Mouse (Mus musculus): ENCODE measurements around the gene Rgs12. TPM values are rescaled to one million over a fixed set of nuclear protein-coding genes. Genes with fewer than 3 reads are reported as not detected.

The Rgs12 gene
- polyA plus RNA-seq, 1 experiment from 2014 or later, result 17.3 TPM

DNA sequence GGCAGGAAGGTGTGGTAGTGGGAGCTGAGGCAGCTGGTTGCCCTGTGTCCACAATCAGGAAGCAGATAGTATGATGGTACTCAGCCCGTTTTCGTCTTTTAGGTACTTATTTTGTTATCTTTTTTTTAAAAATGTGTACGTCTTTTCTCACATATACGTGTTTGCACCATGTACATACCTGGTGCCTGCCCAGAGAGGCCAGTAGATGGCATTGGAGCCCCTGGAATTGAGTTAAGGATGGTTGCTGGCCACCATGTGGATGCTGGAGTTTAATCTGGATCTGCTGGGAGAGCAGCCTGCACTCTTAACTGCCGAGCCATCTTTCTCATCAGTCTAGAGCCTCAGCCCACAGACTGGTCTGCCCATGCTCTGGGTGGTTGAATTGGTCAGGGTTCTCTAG lies 101.3 kb downstream of the Rgs12 start:
- WGBS, result 79% methylated on average over 5 of the region's 5 CpGs
- H3K4me2 ChIP-seq (replicated peaks), result no peak overlapping the region
- H3K4me1 ChIP-seq (replicated peaks), result 0 out of 2 replicates have a peak, but pooled peaks cover 2% of the 10 kb centered on the region
- H3K4me3 ChIP-seq (replicated peaks), result no peak overlapping the region
- no peaks in the 10 kb centered on the region for H3K36me3 ChIP-seq
- H3K27ac ChIP-seq, result no peak overlapping the region
- no peaks in the 10 kb centered on the region; the same call in 1 of the 2 replicates for H3K27me3 ChIP-seq (replicated peaks)
- ATAC-seq, result no peak
- H3K9ac ChIP-seq, result no peak overlapping the region
- H3K9me3 ChIP-seq, result no peaks in the 10 kb centered on the region

DNA sequence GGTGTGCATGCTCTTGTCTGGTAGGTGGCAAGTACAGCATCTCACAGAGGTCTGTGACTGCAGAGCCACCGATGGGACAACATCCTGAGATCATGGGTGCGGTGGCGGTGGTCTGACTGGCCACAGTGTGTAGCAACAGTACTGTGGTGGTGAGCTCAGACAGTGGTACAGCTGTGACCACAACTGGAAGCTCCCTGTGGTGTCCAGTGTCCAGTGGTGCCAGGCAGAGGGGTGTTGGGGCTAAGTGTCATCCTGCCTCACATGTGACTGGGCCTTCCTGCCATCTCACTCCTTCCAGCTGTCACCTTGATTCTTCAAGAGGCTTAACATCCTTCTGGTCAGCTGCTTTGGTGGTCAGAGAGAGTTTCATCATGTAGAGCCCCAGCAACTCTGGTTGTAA lies 105.4 kb downstream of the Rgs12 start:
- WGBS, result 87% methylated on average over 3 of the region's 3 CpGs
- H3K27me3 ChIP-seq (replicated peaks), result peaks cover 34% of the 10 kb centered on the region
- H3K27ac ChIP-seq, result no peak overlapping the region
- H3K4me3 ChIP-seq (replicated peaks), result no peak overlapping the region
- peaks cover 9% of the 10 kb centered on the region; the same call in 1 of the 2 replicates for H3K4me1 ChIP-seq (replicated peaks)
- H3K9ac ChIP-seq, result no peak overlapping the region
- no peaks in the 10 kb centered on the region for H3K36me3 ChIP-seq
- no peaks in the 10 kb centered on the region for H3K9me3 ChIP-seq
- no peak for ATAC-seq
- H3K4me2 ChIP-seq (replicated peaks), result no peak overlapping the region

DNA sequence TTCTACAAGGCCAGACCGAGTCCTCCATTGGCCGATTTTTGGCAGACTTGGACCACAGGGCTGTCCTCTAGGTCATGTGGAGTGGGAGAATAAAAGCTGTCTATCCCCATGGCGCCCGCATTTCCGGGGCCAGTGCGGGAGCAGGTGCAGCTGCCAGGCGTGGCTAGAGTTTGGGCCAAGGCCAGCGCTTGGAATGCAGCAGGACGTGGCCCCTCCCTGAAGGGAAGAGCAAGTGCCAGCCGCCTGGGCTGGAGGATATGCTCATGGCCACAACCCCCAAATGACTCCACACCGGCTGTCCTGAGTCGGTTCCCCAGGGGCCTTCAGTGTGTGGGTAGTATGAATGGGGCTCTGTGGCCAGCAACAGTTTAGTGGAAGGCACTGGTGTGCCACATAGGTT lies 105.8 kb downstream of the Rgs12 start:
- Histone ChIP-seq H3K27ac (no peak overlapping the region), H3K4me3 (replicated peaks) (no peak overlapping the region), H3K36me3 (no peaks in the 10 kb centered on the region), H3K4me2 (replicated peaks) (no peak overlapping the region), H3K9ac (no peak overlapping the region), H3K4me1 (replicated peaks) (peaks cover 9% of the 10 kb centered on the region; the same call in 1 of the 2 replicates), H3K9me3 (no peaks in the 10 kb centered on the region), H3K27me3 (replicated peaks) (peaks cover 34% of the 10 kb centered on the region)
- peak; percentile 32 for ATAC-seq
- 67% methylated on average over 12 of the region's 12 CpGs for WGBS

- no peaks in the 10 kb centered on the region for H3K36me3 ChIP-seq
- 1% methylated on average over 67 of the region's 74 CpGs for WGBS
- ATAC-seq, result peak; percentile 73
- peaks cover 9% of the 10 kb centered on the region; the same call in 1 of the 2 replicates for H3K4me1 ChIP-seq (replicated peaks)
- no peaks in the 10 kb centered on the region for H3K9me3 ChIP-seq
- H3K4me2 ChIP-seq (replicated peaks), result peak within 1 kb of the TSS; percentile 95
- no peak within 1 kb of the TSS for H3K27ac ChIP-seq
- H3K9ac ChIP-seq, result peak within 1 kb of the TSS; percentile 49
- peak within 1 kb of the TSS; percentile 54 for H3K4me3 ChIP-seq (replicated peaks)
- H3K27me3 ChIP-seq (replicated peaks), result peaks cover 34% of the 10 kb centered on the region
Measured at GRCm38 (mm10) chr5:35056604-35057432, 107.6 kb downstream of the Rgs12 start, which contains the start of gene Dok7. Gene Dok7, plus strand, starts transcription at chr5:35056766.

GRCm38 (mm10) chr5:35057582-35057981 lies 108.3 kb downstream of the Rgs12 start:
- H3K9ac ChIP-seq, result no peak overlapping the region

GRCm38 (mm10) chr5:35058216-35058615 lies 109.0 kb downstream of the Rgs12 start:
- H3K36me3 ChIP-seq, result no peaks in the 10 kb centered on the region
- 0 out of 2 replicates have a peak overlapping the region, but pooled peaks have one; percentile 95 for H3K4me2 ChIP-seq (replicated peaks)
- peaks cover 34% of the 10 kb centered on the region for H3K27me3 ChIP-seq (replicated peaks)
- peaks cover 9% of the 10 kb centered on the region; the same call in 1 of the 2 replicates for H3K4me1 ChIP-seq (replicated peaks)
- ATAC-seq, result no peak
- WGBS, result 54% methylated on average over 1 of the region's 1 CpGs
- H3K9ac ChIP-seq, result no peak overlapping the region
- H3K9me3 ChIP-seq, result no peaks in the 10 kb centered on the region
- H3K4me3 ChIP-seq (replicated peaks), result no peak overlapping the region
- no peak overlapping the region for H3K27ac ChIP-seq

More at GRCm38 (mm10) chr5:35057582-35057981, 108.3 kb downstream of the Rgs12 start:
- Histone ChIP-seq H3K27me3 (replicated peaks) (peaks cover 34% of the 10 kb centered on the region), H3K36me3 (no peaks in the 10 kb centered on the region), H3K4me2 (replicated peaks) (peak overlapping the region; percentile 95), H3K4me1 (replicated peaks) (peaks cover 9% of the 10 kb centered on the region; the same call in 1 of the 2 replicates), H3K9me3 (no peaks in the 10 kb centered on the region), H3K4me3 (replicated peaks) (peak overlapping the region; percentile 54), H3K27ac (no peak overlapping the region)
- no peak for ATAC-seq
- WGBS, result 26% methylated on average over 4 of the region's 4 CpGs

DNA sequence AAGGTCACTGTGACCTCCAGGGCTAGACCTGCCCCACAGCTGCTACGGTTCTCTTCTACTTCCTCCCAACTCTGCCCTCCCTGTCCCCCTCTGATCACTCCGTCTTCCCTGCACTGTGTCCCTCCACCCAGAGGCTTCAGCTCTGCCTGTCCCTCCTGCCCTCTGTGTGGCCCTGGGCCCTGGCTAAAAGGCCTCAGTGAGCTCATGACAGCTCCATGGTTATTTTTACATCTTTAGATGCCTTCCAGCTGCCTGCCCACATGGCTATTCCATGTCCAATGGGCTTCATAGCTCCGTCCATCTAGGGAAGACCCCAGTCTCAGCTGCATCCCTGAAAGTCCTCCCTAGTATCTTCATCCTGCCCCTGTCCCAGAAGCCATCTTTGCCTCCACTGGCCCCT lies 110.9 kb downstream of the Rgs12 start:
- ATAC-seq, result no peak
- H3K36me3 ChIP-seq, result no peaks in the 10 kb centered on the region
- no peak overlapping the region for H3K27ac ChIP-seq
- no peaks in the 10 kb centered on the region for H3K9me3 ChIP-seq
- WGBS, result 53% methylated on average over 3 of the region's 3 CpGs
- peaks cover 9% of the 10 kb centered on the region; the same call in 1 of the 2 replicates for H3K4me1 ChIP-seq (replicated peaks)
- no peak overlapping the region for H3K4me2 ChIP-seq (replicated peaks)
- no peak overlapping the region for H3K9ac ChIP-seq
- H3K27me3 ChIP-seq (replicated peaks), result peaks cover 34% of the 10 kb centered on the region
- no peak overlapping the region for H3K4me3 ChIP-seq (replicated peaks)

GRCm38 (mm10) chr5:35069841-35070240 lies 120.6 kb downstream of the Rgs12 start:
- Histone ChIP-seq H3K4me3 (replicated peaks) (no peak overlapping the region), H3K9ac (no peak overlapping the region), H3K4me1 (replicated peaks) (no peaks in the 10 kb centered on the region), H3K36me3 (no peaks in the 10 kb centered on the region), H3K27me3 (replicated peaks) (no peaks in the 10 kb centered on the region), H3K27ac (no peak overlapping the region), H3K4me2 (replicated peaks) (no peak overlapping the region), H3K9me3 (no peaks in the 10 kb centered on the region)
- WGBS, result 92% methylated on average over 2 of the region's 2 CpGs
- ATAC-seq, result no peak

GRCm38 (mm10) chr5:35070314-35070713 lies 121.1 kb downstream of the Rgs12 start:
- Histone ChIP-seq H3K9ac (no peak overlapping the region), H3K4me1 (replicated peaks) (no peaks in the 10 kb centered on the region), H3K4me3 (replicated peaks) (no peak overlapping the region), H3K27me3 (replicated peaks) (no peaks in the 10 kb centered on the region), H3K9me3 (no peaks in the 10 kb centered on the region), H3K4me2 (replicated peaks) (no peak overlapping the region), H3K36me3 (no peaks in the 10 kb centered on the region), H3K27ac (no peak overlapping the region)
- ATAC-seq, result no peak
- 79% methylated on average over 8 of the region's 8 CpGs for WGBS

GRCm38 (mm10) chr5:35070953-35071352 lies 121.7 kb downstream of the Rgs12 start:
- no peak overlapping the region for H3K4me3 ChIP-seq (replicated peaks)
- H3K36me3 ChIP-seq, result no peaks in the 10 kb centered on the region
- no peak overlapping the region for H3K9ac ChIP-seq
- no peaks in the 10 kb centered on the region for H3K4me1 ChIP-seq (replicated peaks)
- no peak overlapping the region for H3K27ac ChIP-seq
- H3K27me3 ChIP-seq (replicated peaks), result no peaks in the 10 kb centered on the region
- no peak overlapping the region for H3K4me2 ChIP-seq (replicated peaks)
- 66% methylated on average over 7 of the region's 7 CpGs for WGBS
- ATAC-seq, result no peak
- H3K9me3 ChIP-seq, result no peaks in the 10 kb centered on the region

GRCm38 (mm10) chr5:35071855-35072254 lies 122.6 kb downstream of the Rgs12 start:
- no peak overlapping the region for H3K4me3 ChIP-seq (replicated peaks)
- H3K27ac ChIP-seq, result no peak overlapping the region
- H3K4me1 ChIP-seq (replicated peaks), result no peaks in the 10 kb centered on the region
- WGBS, result 87% methylated on average over 6 of the region's 6 CpGs
- no peak for ATAC-seq
- H3K9ac ChIP-seq, result no peak overlapping the region
- no peak overlapping the region for H3K4me2 ChIP-seq (replicated peaks)
- H3K9me3 ChIP-seq, result no peaks in the 10 kb centered on the region
- no peaks in the 10 kb centered on the region for H3K27me3 ChIP-seq (replicated peaks)
- H3K36me3 ChIP-seq, result no peaks in the 10 kb centered on the region

DNA sequence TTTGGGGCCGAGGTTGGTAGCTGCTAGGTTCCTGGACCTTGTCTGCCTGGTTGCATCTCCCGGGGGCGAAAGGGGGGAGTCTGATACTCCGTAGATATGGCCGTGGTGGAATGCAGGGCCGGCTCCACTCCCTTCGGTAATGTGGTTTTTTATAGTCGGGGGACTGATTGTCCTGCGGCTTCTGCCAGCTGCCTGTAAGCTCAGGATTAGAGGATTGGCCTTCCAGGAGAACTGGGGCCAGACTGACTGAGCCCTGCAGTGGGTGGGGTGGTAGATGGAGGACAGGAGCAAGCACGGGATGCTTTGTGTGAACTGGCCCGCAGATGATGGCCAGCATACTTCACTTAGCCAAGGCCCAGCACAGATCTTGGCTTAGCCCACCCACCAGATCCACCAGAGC lies 124.0 kb downstream of the Rgs12 start:
- Histone ChIP-seq H3K9me3 (no peaks in the 10 kb centered on the region), H3K27ac (no peak overlapping the region), H3K27me3 (replicated peaks) (no peaks in the 10 kb centered on the region), H3K4me1 (replicated peaks) (no peaks in the 10 kb centered on the region), H3K4me2 (replicated peaks) (no peak overlapping the region), H3K9ac (no peak overlapping the region), H3K4me3 (replicated peaks) (no peak overlapping the region), H3K36me3 (no peaks in the 10 kb centered on the region)
- WGBS, result 77% methylated on average over 11 of the region's 11 CpGs
- no peak for ATAC-seq

DNA sequence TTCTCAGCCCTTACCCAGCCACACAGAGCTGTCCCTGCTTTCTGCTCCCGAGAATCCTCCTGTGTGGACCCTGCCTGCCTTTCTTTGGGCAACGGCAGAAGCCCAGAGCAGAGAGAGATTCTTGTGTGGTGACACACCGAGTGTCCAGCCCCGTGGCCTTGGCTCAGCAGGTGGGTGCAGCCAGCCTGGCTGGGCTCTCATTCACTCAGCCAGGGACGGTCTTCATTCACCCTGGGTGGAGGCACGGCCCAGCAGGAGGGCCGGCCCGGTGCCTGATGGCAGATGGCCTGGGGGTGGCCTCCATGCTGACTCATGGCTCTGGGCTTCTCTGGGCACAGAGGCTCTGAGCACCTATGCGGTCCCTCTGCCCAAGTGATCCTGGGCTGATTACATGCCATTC lies 124.7 kb downstream of the Rgs12 start:
- no peak overlapping the region for H3K4me3 ChIP-seq (replicated peaks)
- no peak overlapping the region for H3K9ac ChIP-seq
- H3K27me3 ChIP-seq (replicated peaks), result no peaks in the 10 kb centered on the region
- no peak overlapping the region for H3K27ac ChIP-seq
- H3K4me1 ChIP-seq (replicated peaks), result no peaks in the 10 kb centered on the region
- no peaks in the 10 kb centered on the region for H3K9me3 ChIP-seq
- no peaks in the 10 kb centered on the region for H3K36me3 ChIP-seq
- WGBS, result 70% methylated on average over 9 of the region's 9 CpGs
- no peak overlapping the region for H3K4me2 ChIP-seq (replicated peaks)
- no peak for ATAC-seq

All from intestine, embryonic 15.5 days (tissue).